Mouse (Mus musculus) T-helper 17 cell (primary cell): ENCODE measurements at regions not wholly inside any gene's neighbourhood (a gene's known extent, or its start where the extent isn't known, plus 50 kb on each side); places are given as distances from the start of the nearest gene placed in this dataset.

Experiments used
- in situ Hi-C, 2 experiments: fragments of 300-600 bp; cut with MboI, MseI; formaldehyde crosslinking; loops; 1 replicate in 1 of 2; 2 replicates in 1 of 2; pipeline ENCODE4 v1.15.1; 2025; ENCODE audit warnings: high pct_unique_total_duplicates in 2 of 2

- in situ Hi-C loops = loop anchor here in 1 of 2 experiments (5.0 kb wide), 1 partner anchor 435 kb away; no protein-coding TSS in a partner anchor
These were observed 1973.4 kb downstream of the Olfm4 start for GRCm38 (mm10) chr14:81957234-81957633.

- in situ Hi-C loops = no loop called here
These were observed 2003.9 kb downstream of the Olfm4 start for GRCm38 (mm10) chr14:81987806-81988205.

- in situ Hi-C loops = no loop called here
These were observed 2004.5 kb downstream of the Olfm4 start for GRCm38 (mm10) chr14:81988396-81988795.

- in situ Hi-C loops = no loop called here
These were observed 2018.9 kb downstream of the Olfm4 start for GRCm38 (mm10) chr14:82002790-82003189.

GRCm38 (mm10) chr14:82014726-82015125 lies 2030.8 kb downstream of the Olfm4 start:
- in situ Hi-C loops = no loop called here
